Mouse (Mus musculus): ENCODE results near the gene Zp1.

GRCm38 (mm10) chr19:10895016-10895528 is 25.4 kb downstream of the Zp1 start, which contains the start of gene Prpf19:
- TF ChIP-seq CTCF (IDR thresholded peaks at IDR 0.05; ENCODE audit: low read depth, low read length) (no peak), EP300 (IDR thresholded peaks at IDR 0.05; ENCODE audit: insufficient read depth, low read depth, low read length) (no peak), POLR2A (IDR thresholded peaks at IDR 0.05; ENCODE audit: insufficient read depth, low read length) (peak; percentile 41)
